Mouse (Mus musculus) midbrain, embryonic 11.5 days (tissue): ENCODE measurements around the gene Gm8882. TPM values are rescaled to one million over a fixed set of nuclear protein-coding genes. Genes with fewer than 3 reads are reported as not detected.
"Not testable (repeated sequence)": the region's sequence is repeated elsewhere in the genome, so short reads cannot be mapped to it uniquely, and the experiment has no call there.

Source experiments
- ATAC-seq: fragments of 200-750 bp; cut with Nextera tagmentation; 2 replicates; pipeline ENCODE4 v1.8.0; 2017; ENCODE audit warnings: moderate TSS enrichment, moderate library complexity; ENCODE audit not compliant: low FRiP score
- DNase-seq: peaks from one replicate; pipeline ENCODE4 v3.0.0; 2015; ENCODE audit warnings: low spot score; ENCODE audit errors: missing footprints
- H3K27ac ChIP-seq: fragments of 300-500 bp; sonication (generic); 2 replicates; pipeline ENCODE4 v1.5.1; 2014; ENCODE audit warnings: low read depth, low read length
- H3K27me3 ChIP-seq: fragments of 300-500 bp; sonication (generic); 2 replicates; pipeline ENCODE4 v1.6.1; 2014; ENCODE audit warnings: mild to moderate bottlenecking, low read length, moderate library complexity, mixed read lengths; ENCODE audit not compliant: control insufficient read depth, insufficient read depth
- H3K36me3 ChIP-seq: fragments of 300-500 bp; sonication (generic); 2 replicates; pipeline ENCODE4 v1.6.1; 2014; ENCODE audit warnings: mild to moderate bottlenecking, low read length, moderate library complexity, mixed read lengths; ENCODE audit not compliant: control insufficient read depth, insufficient read depth
- H3K4me1 ChIP-seq: fragments of 300-500 bp; sonication (generic); 2 replicates; pipeline ENCODE4 v1.6.1; 2014; ENCODE audit warnings: low read length; ENCODE audit not compliant: control insufficient read depth, insufficient read depth
- H3K4me2 ChIP-seq: fragments of 300-500 bp; sonication (generic); 2 replicates; pipeline ENCODE4 v1.6.1; 2014; ENCODE audit warnings: mild to moderate bottlenecking, moderate library complexity
- H3K4me3 ChIP-seq: fragments of 300-500 bp; sonication (generic); 2 replicates; pipeline ENCODE4 v1.5.1; 2014; ENCODE audit warnings: low read depth, low read length
- H3K9ac ChIP-seq: fragments of 300-500 bp; sonication (generic); 2 replicates; pipeline ENCODE4 v1.6.1; 2014; ENCODE audit warnings: low read length
- H3K9me3 ChIP-seq: fragments of 300-500 bp; sonication (generic); 2 replicates; pipeline ENCODE4 v1.6.1; 2016; ENCODE audit warnings: low read length; ENCODE audit not compliant: control insufficient read depth
- WGBS: fragments of 180-500 bp; shearing (Covaris S2); extraction: QIAGEN DNeasy Blood & Tissue Kit; methylation state at CpG from one replicate; pipeline ENCODE4 v1.1.7; 2014; 5-methylcytosine and 5-hydroxymethylcytosine counted together
- polyA plus RNA-seq: library from polyadenylated mRNA; unstranded; fragments of >200 nt; fragmentation: Nextera tagmentation; extraction: Ambion mirVana; gene quantifications from 2 replicates; pipeline ENCODE4 v1.2.1, GENCODE M21; 2014

Gene Gm8882
- not detected in 2 replicates for polyA plus RNA-seq

DNA sequence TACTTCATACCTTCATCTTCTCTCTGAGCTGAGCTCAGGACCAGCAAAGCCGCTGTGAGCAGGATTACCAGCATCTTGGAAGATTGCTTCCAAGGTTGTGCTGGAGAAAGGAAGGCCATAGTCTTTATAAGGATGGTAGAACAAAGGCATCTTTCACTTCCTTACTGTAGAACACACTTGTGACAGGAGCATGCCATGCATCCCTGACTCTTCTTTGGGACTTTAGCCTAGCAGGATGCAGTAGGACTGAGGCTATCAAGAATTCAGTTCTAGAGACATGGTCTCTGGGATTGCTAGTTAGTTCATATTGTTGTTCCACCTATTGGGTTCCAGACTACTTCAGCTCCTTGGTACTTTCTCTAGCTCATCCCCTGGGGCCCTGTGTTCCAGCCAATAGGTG, at the start of gene Gm8882:
Gene Gm8882, minus strand, starts transcription at position 101 of the 400 bp plus-strand sequence.
- not testable (repeated sequence) for DNase-seq, H3K4me1 ChIP-seq, H3K9me3 ChIP-seq, H3K27ac ChIP-seq, H3K9ac ChIP-seq, H3K4me3 ChIP-seq, H3K4me2 ChIP-seq, H3K27me3 ChIP-seq, H3K36me3 ChIP-seq, ATAC-seq
- 81% methylated on average over 1 of the region's 1 CpGs for WGBS

DNA sequence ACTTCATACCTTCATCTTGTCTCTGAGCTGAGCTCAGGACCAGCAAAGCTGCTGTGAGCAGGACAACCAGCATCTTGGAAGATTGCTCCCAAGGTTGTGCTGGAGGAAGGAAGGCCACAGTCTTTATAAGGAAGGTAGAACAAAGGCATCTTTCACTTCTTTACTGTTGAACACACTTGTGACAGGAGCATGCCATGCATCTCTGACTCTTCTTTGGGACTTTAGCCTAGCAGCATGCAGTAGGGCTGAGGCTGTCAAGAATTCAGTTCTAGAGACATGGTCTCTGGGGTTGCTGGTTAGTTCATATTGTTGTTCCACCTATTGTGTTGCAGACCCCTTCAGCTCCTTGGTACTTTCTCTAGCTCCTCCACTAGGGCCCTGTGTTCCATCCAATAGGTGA, 49.3 kb downstream of the Gm8882 start, which contains the start of gene Prpmp5:
Gene Prpmp5, minus strand, starts transcription at position 101 of the 400 bp plus-strand sequence.
- not testable (repeated sequence) for DNase-seq, H3K4me3 ChIP-seq, H3K27me3 ChIP-seq, H3K9ac ChIP-seq, H3K4me2 ChIP-seq, H3K27ac ChIP-seq, ATAC-seq, H3K9me3 ChIP-seq, H3K4me1 ChIP-seq, H3K36me3 ChIP-seq

Other genes starting within 250 kb of the Gm8882 start
- not detected in 2 replicates for gene Prb1, start 153.6 kb downstream of the Gm8882 start, polyA plus RNA-seq
- not detected in 2 replicates for gene Prpmp5, start 49.4 kb downstream of the Gm8882 start, polyA plus RNA-seq
- not detected in 2 replicates for gene Prh1, start 205.7 kb upstream of the Gm8882 start, polyA plus RNA-seq
- gene Prp2, start 231.8 kb upstream of the Gm8882 start, polyA plus RNA-seq: not detected in 2 replicates